Mouse (Mus musculus): ENCODE measurements around the gene Atf6b. TPM values are rescaled to one million over a fixed set of nuclear protein-coding genes. Genes with fewer than 3 reads are reported as not detected.
A peak's percentile ranks its signal among the peaks of the same experiment; 100 is the strongest.

Gene Atf6b
- total and polyA plus RNA-seq, 2 experiments from 2014 or later = 43.7 to 86.4 TPM

DNA sequence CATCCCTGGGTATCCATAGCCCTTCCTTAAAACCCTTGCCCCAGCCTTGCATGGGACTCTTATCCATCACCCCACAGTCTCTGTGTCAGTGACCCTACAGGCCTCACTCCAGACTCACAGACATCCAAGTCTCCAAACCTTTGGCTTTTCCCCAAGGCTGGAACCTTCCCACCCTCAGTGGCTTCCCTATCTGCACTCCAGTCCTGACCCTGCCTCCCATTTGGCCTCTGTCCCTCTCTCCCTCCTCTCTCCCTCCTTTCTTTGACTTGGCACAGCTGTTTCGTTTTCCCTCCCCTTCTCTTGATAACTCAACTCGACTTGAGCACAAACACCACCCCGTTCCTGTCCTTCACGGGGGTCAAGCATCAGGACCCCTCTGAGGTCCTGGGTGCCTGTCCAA is 43.5 kb downstream of the Atf6b start:
- 70% methylated on average over 4 of the region's 4 CpGs for WGBS
- no peak for TF ChIP-seq CTCF (IDR thresholded peaks at IDR 0.05; ENCODE audit: low read depth)
- no peak for ATAC-seq
- no peak overlapping the region for H3K4me3 ChIP-seq (ENCODE audit: low read depth, low read length)
- H3K27me3 ChIP-seq (ENCODE audit: insufficient read depth, low read length) = no peaks in the 10 kb centered on the region
- no peak for DNase-seq
- no peaks in the 10 kb centered on the region for H3K36me3 ChIP-seq (ENCODE audit: insufficient read depth)
- H3K4me2 ChIP-seq (ENCODE audit: low read depth) = no peak overlapping the region
- no peak overlapping the region for H3K9ac ChIP-seq
- no peaks in the 10 kb centered on the region for H3K9me3 ChIP-seq (ENCODE audit: low read length)
- no peaks in the 10 kb centered on the region for H3K4me1 ChIP-seq (ENCODE audit: insufficient read depth)
- H3K27ac ChIP-seq (ENCODE audit: low read depth, low read length) = no peak overlapping the region

DNA sequence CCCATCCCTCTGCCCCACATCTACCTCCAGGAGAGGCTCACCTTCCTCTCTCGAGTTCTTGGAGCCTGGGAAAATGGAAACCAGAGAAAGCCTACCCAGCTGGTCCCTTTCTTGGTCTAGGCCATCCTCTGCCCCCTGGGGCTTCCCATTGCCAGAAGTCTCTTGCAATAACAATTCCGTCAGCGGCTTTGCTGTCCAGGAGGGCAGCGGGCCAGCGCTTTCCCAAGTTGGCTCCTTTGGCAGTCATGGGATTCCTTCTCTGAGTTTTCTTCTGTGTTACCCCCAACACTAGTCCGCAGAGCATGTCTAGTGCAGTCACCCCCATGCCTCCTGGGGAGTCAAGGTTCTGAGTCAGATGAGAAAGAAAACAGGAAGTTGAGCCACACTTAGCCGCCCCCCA is 46.0 kb downstream of the Atf6b start:
- H3K9me3 ChIP-seq (ENCODE audit: low read length) = no peaks in the 10 kb centered on the region
- no peaks in the 10 kb centered on the region for H3K36me3 ChIP-seq (ENCODE audit: insufficient read depth)
- no peak overlapping the region for H3K9ac ChIP-seq
- H3K27me3 ChIP-seq (ENCODE audit: insufficient read depth, low read length) = no peaks in the 10 kb centered on the region
- DNase-seq = no peak
- no peak for ATAC-seq
- H3K4me2 ChIP-seq (ENCODE audit: low read depth) = no peak overlapping the region
- 66% methylated on average over 7 of the region's 7 CpGs for WGBS
- no peak overlapping the region for H3K27ac ChIP-seq (ENCODE audit: low read depth, low read length)
- H3K4me1 ChIP-seq (ENCODE audit: insufficient read depth) = no peaks in the 10 kb centered on the region
- no peak for TF ChIP-seq CTCF (IDR thresholded peaks at IDR 0.05; ENCODE audit: low read depth)
- no peak overlapping the region for H3K4me3 ChIP-seq (ENCODE audit: low read depth, low read length)

DNA sequence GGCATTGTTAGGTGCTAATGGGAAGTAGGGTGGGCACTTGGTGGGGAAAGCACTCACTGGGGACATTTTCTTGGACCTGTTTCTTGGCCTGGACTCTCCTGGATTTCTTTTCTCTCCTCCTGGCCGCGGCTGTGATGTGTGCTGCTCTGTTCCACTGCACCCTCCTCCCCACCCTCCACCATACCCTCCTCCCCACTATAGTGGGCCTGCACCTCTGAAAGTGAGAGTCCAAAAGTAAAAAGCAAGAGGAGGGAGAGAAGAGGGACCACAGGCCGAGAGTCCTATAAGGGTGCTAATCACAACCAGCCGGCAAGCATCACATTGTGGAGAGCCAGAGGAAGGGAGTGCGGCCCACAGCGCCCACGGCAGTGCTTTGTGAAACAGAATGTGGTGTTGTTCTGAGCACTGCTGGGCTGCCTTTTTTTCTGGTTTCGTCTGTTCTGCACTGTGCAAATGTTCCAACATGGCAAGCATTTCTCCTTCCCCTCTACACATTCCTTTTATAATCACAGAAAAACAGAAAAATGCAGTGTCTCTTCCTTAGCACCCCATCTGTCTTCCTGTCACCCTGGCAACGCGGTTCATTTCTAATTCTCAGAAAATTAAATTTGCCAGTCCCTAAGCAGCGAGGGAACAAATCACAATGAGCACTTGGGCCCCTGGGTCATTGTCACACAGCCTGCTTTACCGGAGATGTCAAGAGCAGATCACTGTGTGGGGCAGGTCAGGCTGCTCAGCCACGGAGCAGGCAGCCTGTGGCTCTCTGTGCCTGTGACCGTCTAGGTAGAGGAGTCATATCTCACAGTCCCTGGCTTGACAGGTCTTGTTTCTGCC is 52.8 kb downstream of the Atf6b start:
- DNase-seq (peak; percentile 83), ATAC-seq (peak; percentile 91)
- WGBS = 30% methylated on average over 14 of the region's 14 CpGs
- no peaks in the 10 kb centered on the region for H3K27me3 ChIP-seq (ENCODE audit: insufficient read depth, low read length)
- no peaks in the 10 kb centered on the region for H3K9me3 ChIP-seq (ENCODE audit: low read length)
- no peak overlapping the region for H3K9ac ChIP-seq
- peak overlapping the region; percentile 84 for H3K27ac ChIP-seq (ENCODE audit: low read depth, low read length)
- no peaks in the 10 kb centered on the region for H3K36me3 ChIP-seq (ENCODE audit: insufficient read depth)
- no peak for TF ChIP-seq CTCF (IDR thresholded peaks at IDR 0.05; ENCODE audit: low read depth)
- H3K4me1 ChIP-seq (ENCODE audit: insufficient read depth) = peaks cover 18% of the 10 kb centered on the region; the same call in 1 of the 2 replicates
- no peak overlapping the region for H3K4me3 ChIP-seq (ENCODE audit: low read depth, low read length)
- H3K4me2 ChIP-seq (ENCODE audit: low read depth) = no peak overlapping the region

- Histone ChIP-seq H3K27me3 (ENCODE audit: insufficient read depth, low read length) (no peaks in the 10 kb centered on the region), H3K4me2 (ENCODE audit: low read depth) (no peak overlapping the region), H3K27ac (ENCODE audit: low read depth, low read length) (peak overlapping the region; percentile 84), H3K4me3 (ENCODE audit: low read depth, low read length) (no peak overlapping the region), H3K4me1 (ENCODE audit: insufficient read depth) (peaks cover 18% of the 10 kb centered on the region; the same call in 1 of the 2 replicates), H3K9ac (no peak overlapping the region), H3K9me3 (ENCODE audit: low read length) (no peaks in the 10 kb centered on the region), H3K36me3 (ENCODE audit: insufficient read depth) (no peaks in the 10 kb centered on the region)
- WGBS = 46% methylated on average over 2 of the region's 2 CpGs
- no peak for TF ChIP-seq CTCF (IDR thresholded peaks at IDR 0.05; ENCODE audit: low read depth)
- peak; percentile 52 for DNase-seq
- ATAC-seq = 0 out of 2 replicates have a peak, but pooled peaks have one; percentile 1
Measured at GRCm38 (mm10) chr17:34700671-34701071, 53.7 kb downstream of the Atf6b start.

Other genes with a start within 250 kb of the Atf6b start
- gene BC051142, start 248.3 kb upstream of the Atf6b start, total RNA-seq (2014; rRNA removed) = 6.5 and 9.0 TPM in 2 replicates
- gene BC051142, start 248.3 kb upstream of the Atf6b start, polyA plus RNA-seq (2015; fragmentation: Nextera tagmentation; extraction: Ambion mirVana) = 4.4 and 5.5 TPM in 2 replicates
- not detected in 2 replicates for gene Btnl4, start 169.8 kb upstream of the Atf6b start, total RNA-seq (2014; rRNA removed)
- not detected in 2 replicates for gene Btnl4, start 169.8 kb upstream of the Atf6b start, polyA plus RNA-seq (2015; fragmentation: Nextera tagmentation; extraction: Ambion mirVana)
- not detected in 2 replicates for gene Btnl6, start 129.8 kb upstream of the Atf6b start, total RNA-seq (2014; rRNA removed)
- not detected in 2 replicates for gene Btnl6, start 129.8 kb upstream of the Atf6b start, polyA plus RNA-seq (2015; fragmentation: Nextera tagmentation; extraction: Ambion mirVana)
- gene Notch4, start 82.9 kb upstream of the Atf6b start, total RNA-seq (2014; rRNA removed) = 2.8 and 16.0 TPM in 2 replicates
- 3.8 and 5.5 TPM in 2 replicates for gene Notch4, start 82.9 kb upstream of the Atf6b start, polyA plus RNA-seq (2015; fragmentation: Nextera tagmentation; extraction: Ambion mirVana)
- gene Gpsm3, start 57.3 kb upstream of the Atf6b start, total RNA-seq (2014; rRNA removed) = 1.2 and 2.4 TPM in 2 replicates
- gene Gpsm3, start 57.3 kb upstream of the Atf6b start, polyA plus RNA-seq (2015; fragmentation: Nextera tagmentation; extraction: Ambion mirVana) = 4.2 and 4.6 TPM in 2 replicates
- 56.7 and 75.2 TPM in 2 replicates for gene Pbx2, start 55.9 kb upstream of the Atf6b start, total RNA-seq (2014; rRNA removed)
- 3.9 and 5.9 TPM in 2 replicates for gene Pbx2, start 55.9 kb upstream of the Atf6b start, polyA plus RNA-seq (2015; fragmentation: Nextera tagmentation; extraction: Ambion mirVana)
- 1.8 and 2.8 TPM in 2 replicates for gene Ager, start 49.3 kb upstream of the Atf6b start, total RNA-seq (2014; rRNA removed)
- gene Ager, start 49.3 kb upstream of the Atf6b start, polyA plus RNA-seq (2015; fragmentation: Nextera tagmentation; extraction: Ambion mirVana) = 0.92 and 1.2 TPM in 2 replicates
- gene Rnf5, start 43.5 kb upstream of the Atf6b start, total RNA-seq (2014; rRNA removed) = 39.0 and 45.3 TPM in 2 replicates
- 245 and 252 TPM in 2 replicates for gene Rnf5, start 43.5 kb upstream of the Atf6b start, polyA plus RNA-seq (2015; fragmentation: Nextera tagmentation; extraction: Ambion mirVana)
- gene Agpat1, start 42.9 kb upstream of the Atf6b start, total RNA-seq (2014; rRNA removed) = 187 and 217 TPM in 2 replicates
- gene Agpat1, start 42.9 kb upstream of the Atf6b start, polyA plus RNA-seq (2015; fragmentation: Nextera tagmentation; extraction: Ambion mirVana) = 88.5 and 104 TPM in 2 replicates
- 2.7 and 3.2 TPM in 2 replicates for gene Egfl8, start 31.2 kb upstream of the Atf6b start, total RNA-seq (2014; rRNA removed)
- gene Egfl8, start 31.2 kb upstream of the Atf6b start, polyA plus RNA-seq (2015; fragmentation: Nextera tagmentation; extraction: Ambion mirVana) = 3.8 and 4.8 TPM in 2 replicates
- 24.2 and 27.2 TPM in 2 replicates for gene Ppt2, start 18.6 kb upstream of the Atf6b start, total RNA-seq (2014; rRNA removed)
- gene Ppt2, start 18.6 kb upstream of the Atf6b start, polyA plus RNA-seq (2015; fragmentation: Nextera tagmentation; extraction: Ambion mirVana) = 17.6 and 20.2 TPM in 2 replicates
- gene Prrt1, start 17.6 kb upstream of the Atf6b start, total RNA-seq (2014; rRNA removed) = 7.8 and 11.4 TPM in 2 replicates
- 12.2 and 15.1 TPM in 2 replicates for gene Prrt1, start 17.6 kb upstream of the Atf6b start, polyA plus RNA-seq (2015; fragmentation: Nextera tagmentation; extraction: Ambion mirVana)
- gene Fkbpl, start 2.4 kb upstream of the Atf6b start, total RNA-seq (2014; rRNA removed) = 9.6 and 19.9 TPM in 2 replicates
- 8.2 and 11.4 TPM in 2 replicates for gene Fkbpl, start 2.4 kb upstream of the Atf6b start, polyA plus RNA-seq (2015; fragmentation: Nextera tagmentation; extraction: Ambion mirVana)
- gene Tnxb, start 23.4 kb downstream of the Atf6b start, total RNA-seq (2014; rRNA removed) = 1.0 and 1.7 TPM in 2 replicates
- 0.08 and 0.16 TPM in 2 replicates for gene Tnxb, start 23.4 kb downstream of the Atf6b start, polyA plus RNA-seq (2015; fragmentation: Nextera tagmentation; extraction: Ambion mirVana)
- 1.5 and 1.6 TPM in 2 replicates for gene C4b, start 96.7 kb downstream of the Atf6b start, total RNA-seq (2014; rRNA removed)
- gene C4b, start 96.7 kb downstream of the Atf6b start, polyA plus RNA-seq (2015; fragmentation: Nextera tagmentation; extraction: Ambion mirVana) = 0.59 and 0.75 TPM in 2 replicates
- gene Cyp21a1, start 157.4 kb downstream of the Atf6b start, total RNA-seq (2014; rRNA removed) = not detected in 2 replicates
- not detected in 2 replicates for gene Cyp21a1, start 157.4 kb downstream of the Atf6b start, polyA plus RNA-seq (2015; fragmentation: Nextera tagmentation; extraction: Ambion mirVana)
- 41.9 and 55.6 TPM in 2 replicates for gene Stk19, start 189.8 kb downstream of the Atf6b start, total RNA-seq (2014; rRNA removed)
- gene Stk19, start 189.8 kb downstream of the Atf6b start, polyA plus RNA-seq (2015; fragmentation: Nextera tagmentation; extraction: Ambion mirVana) = 55.7 and 61.1 TPM in 2 replicates
- gene Dxo, start 189.9 kb downstream of the Atf6b start, total RNA-seq (2014; rRNA removed) = 40.0 and 46.0 TPM in 2 replicates
- gene Dxo, start 189.9 kb downstream of the Atf6b start, polyA plus RNA-seq (2015; fragmentation: Nextera tagmentation; extraction: Ambion mirVana) = 56.0 and 57.8 TPM in 2 replicates
- gene Skiv2l, start 203.1 kb downstream of the Atf6b start, total RNA-seq (2014; rRNA removed) = 91.8 and 97.7 TPM in 2 replicates
- gene Skiv2l, start 203.1 kb downstream of the Atf6b start, polyA plus RNA-seq (2015; fragmentation: Nextera tagmentation; extraction: Ambion mirVana) = 36.9 and 42.8 TPM in 2 replicates
- 32.0 and 56.2 TPM in 2 replicates for gene Nelfe, start 203.2 kb downstream of the Atf6b start, total RNA-seq (2014; rRNA removed)
- gene Nelfe, start 203.2 kb downstream of the Atf6b start, polyA plus RNA-seq (2015; fragmentation: Nextera tagmentation; extraction: Ambion mirVana) = 49.6 and 54.6 TPM in 2 replicates
- gene Cfb, start 215.4 kb downstream of the Atf6b start, total RNA-seq (2014; rRNA removed) = 0.67 and 1.4 TPM in 2 replicates
- gene Cfb, start 215.4 kb downstream of the Atf6b start, polyA plus RNA-seq (2015; fragmentation: Nextera tagmentation; extraction: Ambion mirVana) = 1.0 and 1.7 TPM in 2 replicates
- gene Zbtb12, start 232.3 kb downstream of the Atf6b start, total RNA-seq (2014; rRNA removed) = 25.2 and 32.6 TPM in 2 replicates
- gene Zbtb12, start 232.3 kb downstream of the Atf6b start, polyA plus RNA-seq (2015; fragmentation: Nextera tagmentation; extraction: Ambion mirVana) = 5.3 and 7.7 TPM in 2 replicates
- gene Gm20547, start 234.9 kb downstream of the Atf6b start, total RNA-seq (2014; rRNA removed) = not detected in 2 replicates
- not detected in 2 replicates for gene Gm20547, start 234.9 kb downstream of the Atf6b start, polyA plus RNA-seq (2015; fragmentation: Nextera tagmentation; extraction: Ambion mirVana)